Mouse (Mus musculus) granulocyte monocyte progenitor cell, adult 5-6 weeks (primary cell): ENCODE measurements at regions not wholly inside any gene's neighbourhood (a gene's known extent, or its start where the extent isn't known, plus 50 kb on each side); places are given as distances from the start of the nearest gene placed in this dataset.

ENCODE experiments used
- ATAC-seq: replicated peaks from 2 replicates; pipeline ENCODE4 v1.8.0; 2016; ENCODE audit warnings: mild to moderate bottlenecking, moderate TSS enrichment, inconsistent platforms; ENCODE audit not compliant: poor library complexity, severe bottlenecking

- ATAC-seq = no peak
These were observed 51.5 kb upstream of the D7Ertd443e start for GRCm38 (mm10) chr7:134436917-134437316.

- ATAC-seq = no peak
These were observed 53.8 kb upstream of the D7Ertd443e start for GRCm38 (mm10) chr7:134439281-134439680.

DNA sequence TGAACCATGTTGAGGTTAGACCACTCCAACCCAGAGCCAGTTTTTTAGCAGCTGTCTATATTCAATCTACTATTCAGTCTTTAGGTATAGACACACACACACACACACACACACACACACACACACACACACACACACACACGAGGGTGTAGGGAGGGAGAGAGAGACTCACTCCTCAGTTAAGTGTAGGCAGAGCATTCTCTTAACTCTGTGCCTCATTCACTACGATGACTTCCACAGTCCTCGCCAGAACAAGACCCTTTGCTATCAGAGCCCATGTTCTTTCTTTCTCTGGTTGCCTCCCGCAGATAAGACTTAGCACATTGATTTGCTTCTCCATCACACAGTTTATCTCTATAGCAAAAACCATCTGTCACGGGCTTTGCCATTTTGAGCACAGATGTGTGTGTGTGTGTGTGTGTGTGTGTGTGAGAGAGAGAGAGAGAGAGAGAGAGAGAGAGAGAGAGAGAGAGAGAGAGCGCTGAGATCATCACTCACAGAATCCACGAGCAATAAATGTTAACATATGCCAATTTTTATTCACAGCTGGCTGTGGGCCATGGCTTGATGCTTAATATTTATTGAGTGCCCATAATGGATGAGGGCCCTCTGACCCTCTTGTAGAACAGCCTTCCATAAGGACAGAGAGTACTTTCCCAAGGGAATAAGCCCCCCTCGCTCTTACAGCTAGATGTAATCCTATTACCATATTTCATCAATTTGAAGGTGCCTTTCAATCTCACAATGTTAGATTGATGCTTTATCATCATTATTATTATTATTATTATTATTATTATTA, 59.7 kb upstream of the D7Ertd443e start:
- ATAC-seq = no peak

- ATAC-seq = no peak
These were observed 62.3 kb upstream of the D7Ertd443e start for GRCm38 (mm10) chr7:134447648-134448202.

GRCm38 (mm10) chr7:134448831-134449230, 63.4 kb upstream of the D7Ertd443e start:
- no peak for ATAC-seq

- ATAC-seq = no peak
These were observed 77.2 kb upstream of the D7Ertd443e start for GRCm38 (mm10) chr7:134462677-134463076.

DNA sequence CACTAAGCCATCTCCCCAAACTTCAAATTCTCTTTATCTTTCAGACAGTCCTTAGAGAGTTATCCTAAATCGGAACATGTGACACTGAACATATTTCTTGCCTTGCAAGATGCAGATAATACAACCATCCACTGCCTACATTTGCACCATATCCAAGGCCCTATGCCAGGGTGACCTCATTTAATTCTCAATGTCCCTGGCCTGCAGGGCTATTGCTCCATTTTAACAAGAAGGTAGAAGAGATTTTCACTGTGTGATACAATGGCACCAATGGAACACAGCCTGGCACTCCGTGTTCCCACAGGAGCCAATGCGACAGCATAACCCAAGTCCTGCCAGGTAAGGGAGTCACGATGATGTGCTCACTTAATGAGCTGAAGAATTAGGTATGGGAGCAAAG, 77.9 kb upstream of the D7Ertd443e start:
- no peak for ATAC-seq

- no peak for ATAC-seq
These were observed 81.8 kb upstream of the D7Ertd443e start for GRCm38 (mm10) chr7:134467216-134467615.

GRCm38 (mm10) chr7:134471286-134471685, 85.8 kb upstream of the D7Ertd443e start:
- no peak for ATAC-seq

DNA sequence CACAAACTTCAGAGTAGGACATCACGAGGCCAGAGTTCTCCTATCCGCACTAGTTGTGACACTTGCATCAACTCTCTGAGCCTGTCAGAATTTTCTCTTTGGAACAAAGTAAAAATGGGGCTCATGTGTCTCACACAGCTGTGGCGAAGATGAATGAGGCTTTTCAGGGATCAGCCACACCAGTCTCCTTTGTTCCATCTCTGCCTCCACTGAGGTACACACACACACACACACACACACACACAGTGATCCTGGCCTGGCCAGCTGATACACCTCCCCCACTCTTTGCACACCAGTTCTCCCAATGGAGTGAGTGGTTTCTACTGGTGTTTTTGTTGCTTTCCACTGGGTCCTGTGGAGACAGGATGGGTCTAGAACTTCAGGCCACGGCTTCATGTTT, 105.9 kb upstream of the D7Ertd443e start:
- ATAC-seq = no peak

DNA sequence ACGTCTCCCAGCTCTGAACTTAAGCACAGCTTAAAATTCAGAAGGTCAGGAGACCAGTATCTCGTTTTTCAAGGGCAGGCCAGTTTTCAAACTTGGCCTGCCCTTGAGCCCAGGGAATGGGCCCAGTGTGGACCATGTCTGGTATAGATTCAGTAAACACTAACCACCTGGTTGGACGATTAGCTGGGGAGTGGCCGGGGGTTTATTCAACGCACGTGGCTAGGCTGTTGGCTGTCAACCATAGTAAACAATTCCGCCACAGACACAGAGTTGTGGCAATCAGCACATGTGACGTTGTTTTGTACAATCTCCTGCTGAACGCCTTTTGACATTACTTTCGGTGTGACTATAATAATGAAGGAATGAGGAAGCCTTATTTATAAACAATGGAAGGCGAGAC, 111.8 kb upstream of the D7Ertd443e start:
- no peak for ATAC-seq

- ATAC-seq = no peak
These were observed 112.4 kb upstream of the D7Ertd443e start for GRCm38 (mm10) chr7:134497870-134498269.

DNA sequence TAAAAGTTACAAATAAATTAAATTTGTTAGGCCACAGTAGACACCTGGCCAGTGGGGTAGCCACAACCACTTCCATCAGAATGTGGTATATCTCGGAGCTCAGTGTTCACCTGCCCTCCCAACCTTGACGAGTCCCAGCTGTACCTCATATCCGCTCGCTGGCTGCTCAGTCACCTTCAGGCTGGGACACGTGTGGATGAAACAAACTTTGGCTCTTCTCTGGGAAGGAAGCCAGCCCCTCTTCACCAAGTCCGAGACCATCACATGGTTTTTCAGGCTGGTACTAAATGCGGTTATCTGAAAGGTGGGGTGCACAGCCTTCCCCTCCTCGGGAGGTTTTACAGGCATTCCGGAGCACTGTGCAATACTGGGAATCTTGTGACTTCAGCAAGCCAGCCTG, 113.3 kb upstream of the D7Ertd443e start:
- no peak for ATAC-seq

- ATAC-seq = no peak
These were observed 114.0 kb upstream of the D7Ertd443e start for GRCm38 (mm10) chr7:134499429-134499828.

GRCm38 (mm10) chr7:134500210-134500609, 114.7 kb upstream of the D7Ertd443e start:
- ATAC-seq = no peak

DNA sequence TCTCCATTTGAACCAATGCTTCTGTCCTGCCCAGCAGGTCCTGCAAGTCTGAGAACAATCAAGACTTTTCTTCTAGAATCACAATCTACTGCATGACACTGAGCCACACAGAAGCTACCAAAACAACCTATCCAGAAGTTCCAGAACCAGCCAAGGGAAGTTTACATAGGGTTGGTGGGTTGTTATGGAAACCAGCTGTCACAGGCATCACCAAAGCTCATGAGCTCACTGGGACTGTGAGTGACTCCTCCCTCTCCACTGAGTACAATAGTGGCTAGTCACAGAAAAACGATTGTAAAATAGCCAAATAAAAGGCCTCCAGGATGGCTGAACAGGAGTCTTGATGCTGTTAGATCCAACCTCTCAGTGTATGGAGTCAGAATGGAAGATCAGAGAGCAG, 115.6 kb upstream of the D7Ertd443e start:
- no peak for ATAC-seq

GRCm38 (mm10) chr7:134510333-134510928, 125.0 kb upstream of the D7Ertd443e start:
- ATAC-seq = no peak

GRCm38 (mm10) chr7:134519372-134519975, 134.0 kb upstream of the D7Ertd443e start:
- ATAC-seq = peak; percentile 20

DNA sequence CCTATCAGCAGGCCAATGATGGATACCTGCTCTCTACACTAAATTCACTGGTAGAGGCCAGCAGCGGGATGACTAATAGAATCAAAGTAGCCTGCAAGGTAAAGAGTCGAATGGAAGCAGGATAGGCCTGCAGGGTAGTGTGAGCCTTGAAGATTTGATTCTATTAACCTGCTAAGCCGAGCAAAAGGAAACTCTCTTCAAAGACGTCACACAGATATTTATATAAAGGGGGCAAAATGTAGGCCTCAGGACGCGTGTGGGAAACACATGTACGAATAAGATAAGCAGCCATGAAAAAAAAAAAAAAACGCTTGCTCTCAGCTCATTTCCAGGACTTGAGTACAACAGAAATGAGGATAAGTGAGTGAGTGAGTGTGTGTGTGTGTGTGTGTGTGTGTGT, 138.4 kb upstream of the D7Ertd443e start:
- no peak for ATAC-seq

DNA sequence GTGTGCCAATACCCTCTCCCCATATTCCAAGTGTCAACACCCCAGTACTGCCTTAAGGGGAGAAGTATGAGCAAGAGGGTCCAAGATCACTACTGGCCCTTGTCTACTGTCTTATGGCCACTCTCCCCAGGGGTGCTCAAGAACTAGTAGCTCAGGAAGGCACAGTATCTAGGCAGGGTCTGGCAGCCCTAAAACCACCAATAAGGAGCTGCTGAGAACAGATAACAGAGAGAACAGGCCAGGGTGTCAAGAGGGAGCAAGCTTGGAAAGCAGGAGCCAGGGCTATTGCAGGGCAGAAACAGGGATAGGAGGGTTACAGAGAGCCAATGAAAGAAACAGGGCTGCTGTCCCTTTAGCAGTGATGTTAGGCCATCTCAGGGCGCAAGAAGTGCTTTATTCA, 139.6 kb upstream of the D7Ertd443e start:
- ATAC-seq = no peak

GRCm38 (mm10) chr7:134525461-134525860, 140.0 kb upstream of the D7Ertd443e start:
- no peak for ATAC-seq
